Mouse (Mus musculus) megakaryocyte, embryonic 14.5 days (primary cell): ENCODE measurements around the gene Sept9. TPM values are rescaled to one million over a fixed set of nuclear protein-coding genes. Genes with fewer than 3 reads are reported as not detected.

Experiments
- H3K27me3 ChIP-seq: replicated peaks from 2 replicates; pipeline ENCODE3; 2012; ENCODE audit warnings: inconsistent platforms
- H3K36me3 ChIP-seq: replicated peaks from 2 replicates; pipeline ENCODE3; 2012; ENCODE audit warnings: low read length, inconsistent platforms, mixed read lengths
- H3K4me1 ChIP-seq: 2 replicates; pipeline ENCODE4 v1.6.1; 2012; ENCODE audit warnings: inconsistent platforms
- H3K4me3 ChIP-seq: replicated peaks from 2 replicates; pipeline ENCODE3; 2012; ENCODE audit warnings: moderate library complexity, mild to moderate bottlenecking, inconsistent platforms
- H3K9me3 ChIP-seq: 2 replicates; pipeline ENCODE4 v1.6.1; 2012; ENCODE audit warnings: inconsistent platforms
- FLI1 ChIP-seq: IDR thresholded peaks from 2 replicates; pipeline ENCODE4 v1.6.1; 2012; ENCODE audit warnings: low read length, inconsistent platforms, mixed read lengths
- GATA1 ChIP-seq: IDR thresholded peaks from 3 replicates; pipeline ENCODE4 v1.6.1; 2012; ENCODE audit warnings: mixed read lengths, low read length, inconsistent platforms, borderline replicate concordance
- polyA plus RNA-seq: library from polyadenylated mRNA; stranded (reverse); fragments of >175 nt; gene quantifications from 2 replicates; pipeline ENCODE4 v1.2.3, GENCODE M21; 2012; ENCODE audit warnings: low replicate concordance; ENCODE audit not compliant: insufficient read depth

The Sept9 gene
- polyA plus RNA-seq, 1 experiment, result 618 TPM

- H3K36me3 ChIP-seq, result peaks cover 50% of the 10 kb centered on the region
- peaks cover 2% of the 10 kb centered on the region; the same call in 1 of the 2 replicates for H3K9me3 ChIP-seq
- H3K4me1 ChIP-seq, result peaks cover 98% of the 10 kb centered on the region
- H3K27me3 ChIP-seq, result no peaks in the 10 kb centered on the region
- H3K4me3 ChIP-seq, result peak overlapping the region; percentile 92
- TF ChIP-seq FLI1 (no peak), GATA1 (no peak)
Observed at GRCm38 (mm10) chr11:117309108-117309917, 109.9 kb downstream of the Sept9 start.

GRCm38 (mm10) chr11:117309918-117310287 lies 110.4 kb downstream of the Sept9 start:
- TF ChIP-seq GATA1 (no peak), FLI1 (no peak)
- Histone ChIP-seq H3K36me3 (peaks cover 52% of the 10 kb centered on the region), H3K9me3 (no peaks in the 10 kb centered on the region), H3K27me3 (no peaks in the 10 kb centered on the region), H3K4me1 (peaks cover 98% of the 10 kb centered on the region), H3K4me3 (peak overlapping the region; percentile 92)

- TF ChIP-seq FLI1 (no peak), GATA1 (no peak)
- H3K4me1 ChIP-seq, result peaks cover 100% of the 10 kb centered on the region
- no peaks in the 10 kb centered on the region for H3K9me3 ChIP-seq
- H3K27me3 ChIP-seq, result no peaks in the 10 kb centered on the region
- peaks cover 52% of the 10 kb centered on the region for H3K36me3 ChIP-seq
- peak overlapping the region; percentile 18 for H3K4me3 ChIP-seq
Observed at GRCm38 (mm10) chr11:117310341-117311107, 111.1 kb downstream of the Sept9 start.

GRCm38 (mm10) chr11:117311127-117311800 lies 111.8 kb downstream of the Sept9 start:
- Histone ChIP-seq H3K4me3 (peak overlapping the region; percentile 33), H3K27me3 (no peaks in the 10 kb centered on the region), H3K36me3 (peaks cover 52% of the 10 kb centered on the region), H3K4me1 (peaks cover 100% of the 10 kb centered on the region), H3K9me3 (no peaks in the 10 kb centered on the region)
- TF ChIP-seq GATA1 (no peak), FLI1 (no peak)

- Histone ChIP-seq H3K36me3 (peaks cover 52% of the 10 kb centered on the region), H3K4me1 (peaks cover 100% of the 10 kb centered on the region), H3K27me3 (no peaks in the 10 kb centered on the region), H3K4me3 (peak overlapping the region; percentile 35), H3K9me3 (no peaks in the 10 kb centered on the region)
- TF ChIP-seq GATA1, result no peak
- no peak for TF ChIP-seq FLI1
Observed at GRCm38 (mm10) chr11:117312028-117312901, 112.8 kb downstream of the Sept9 start.

GRCm38 (mm10) chr11:117312936-117313335 lies 113.5 kb downstream of the Sept9 start:
- peaks cover 53% of the 10 kb centered on the region for H3K36me3 ChIP-seq
- no peaks in the 10 kb centered on the region for H3K9me3 ChIP-seq
- peaks cover 100% of the 10 kb centered on the region for H3K4me1 ChIP-seq
- H3K4me3 ChIP-seq, result peak overlapping the region; percentile 35
- no peak for TF ChIP-seq GATA1
- TF ChIP-seq FLI1, result no peak
- H3K27me3 ChIP-seq, result no peaks in the 10 kb centered on the region

GRCm38 (mm10) chr11:117313446-117313845 lies 114.0 kb downstream of the Sept9 start:
- Histone ChIP-seq H3K4me3 (no peak overlapping the region), H3K27me3 (no peaks in the 10 kb centered on the region), H3K9me3 (no peaks in the 10 kb centered on the region), H3K4me1 (peaks cover 100% of the 10 kb centered on the region), H3K36me3 (peaks cover 57% of the 10 kb centered on the region)
- TF ChIP-seq GATA1 (no peak), FLI1 (no peak)

DNA sequence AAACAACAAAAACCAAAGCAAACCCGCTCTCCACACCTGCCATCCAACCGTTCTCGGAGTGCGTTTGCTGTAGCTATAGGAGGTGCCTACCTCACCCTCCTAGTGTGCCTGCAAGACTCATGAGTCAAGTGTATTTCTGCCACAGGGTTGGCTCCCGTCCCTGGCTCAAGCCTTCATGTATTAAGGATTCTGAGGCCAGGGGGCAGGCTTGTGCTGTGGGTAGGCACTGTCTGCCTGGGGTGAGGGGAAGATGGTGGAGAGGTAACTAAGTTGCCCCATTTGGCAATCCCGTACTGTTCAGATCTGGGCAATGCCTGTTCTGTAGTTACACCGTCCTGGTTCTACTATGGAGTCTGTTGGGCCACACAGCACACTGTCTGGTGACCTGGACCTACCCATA lies 114.6 kb downstream of the Sept9 start:
- peaks cover 100% of the 10 kb centered on the region for H3K4me1 ChIP-seq

DNA sequence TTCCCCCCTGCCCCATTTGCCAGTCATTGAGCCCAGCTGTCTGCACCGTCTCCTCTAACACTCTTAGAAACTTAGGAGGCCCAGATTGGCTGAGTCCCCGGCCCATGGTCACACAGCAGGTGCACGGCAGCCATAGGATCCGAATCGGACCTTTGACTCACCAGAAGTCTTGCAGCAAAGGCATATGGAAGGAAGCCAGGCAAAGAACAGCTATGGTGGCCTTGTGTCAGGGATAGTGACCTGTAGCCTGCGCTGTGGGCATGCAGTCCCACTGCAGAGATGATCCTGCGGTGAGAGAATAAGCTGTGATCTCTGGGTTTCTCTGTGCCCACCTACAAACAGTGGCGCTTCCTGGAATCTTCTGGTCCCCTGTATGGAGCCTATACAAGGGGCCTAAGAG lies 115.1 kb downstream of the Sept9 start:
- TF ChIP-seq FLI1 (no peak), GATA1 (no peak)
- Histone ChIP-seq H3K4me1 (peaks cover 100% of the 10 kb centered on the region), H3K27me3 (no peaks in the 10 kb centered on the region), H3K4me3 (peak overlapping the region; percentile 13), H3K36me3 (peaks cover 57% of the 10 kb centered on the region), H3K9me3 (no peaks in the 10 kb centered on the region)

More for the DNA sequence above, 114.6 kb downstream of the Sept9 start:
- Histone ChIP-seq H3K4me3 (peak overlapping the region; percentile 13), H3K9me3 (no peaks in the 10 kb centered on the region), H3K36me3 (peaks cover 57% of the 10 kb centered on the region), H3K27me3 (no peaks in the 10 kb centered on the region)
- no peak for TF ChIP-seq GATA1
- no peak for TF ChIP-seq FLI1
